ENCODE assay signal across 9 mouse cellular contexts in genomic region chr19:42017399-42018247, GRCm38 (mm10). TPM values are rescaled to one million over a fixed set of nuclear protein-coding genes. Genes with fewer than 3 reads are reported as not detected.
DNase-seq lines count a peak whose midpoint lies in the region; ATAC-seq and TF ChIP-seq lines count a peak whose summit lies in the region.
"Had no signal": no experiment of that assay in that cellular context is flagged by ENCODE, and none has a peak within 500 bp of the region (broad histone marks: within the 10 kb centered on the region; RNA-seq: fewer than 3 reads in every experiment).

No protein-coding gene starts in this region.

- H3K9me3 ChIP-seq in forebrain, embryonic 14.5 days (replicated peaks; ENCODE audit: control insufficient read depth, low read length): no peaks in the 10 kb centered on the region
- H3K9me3 ChIP-seq in forebrain, embryonic 13.5 days (replicated peaks): no peaks in the 10 kb centered on the region
- no peaks in the 10 kb centered on the region for H3K9me3 ChIP-seq in kidney, embryonic 15.5 days (replicated peaks)
- H3K9me3 ChIP-seq in limb, embryonic 13.5 days: no peaks in the 10 kb centered on the region
- H3K9me3 ChIP-seq in midbrain, postnatal 0 days (ENCODE audit: low read length): no peaks in the 10 kb centered on the region

- intact Hi-C loops in gastrocnemius, postnatal 36 days (cut with DNase I): no loop called here

- WGBS in forebrain, embryonic 14.5 days: 70% methylated on average over 8 of the region's 8 CpGs
- WGBS in forebrain, embryonic 13.5 days: 86% methylated on average over 8 of the region's 8 CpGs
- 52% methylated on average over 8 of the region's 8 CpGs for whole genome bisulfite sequencing in kidney, embryonic 15.5 days
- 69% methylated on average over 8 of the region's 8 CpGs for WGBS in limb, embryonic 13.5 days
- WGBS in midbrain, postnatal 0 days: 78% methylated on average over 8 of the region's 8 CpGs

- H3K4me3 ChIP-seq in forebrain, embryonic 14.5 days (ENCODE audit: low read depth, low read length): no peak overlapping the region
- no peak overlapping the region for H3K4me3 ChIP-seq in forebrain, embryonic 13.5 days
- no peak overlapping the region for H3K4me3 ChIP-seq in kidney, embryonic 15.5 days (replicated peaks)
- no peak overlapping the region for H3K4me3 ChIP-seq in limb, embryonic 13.5 days
- H3K4me3 ChIP-seq in midbrain, postnatal 0 days (ENCODE audit: low read depth, low read length): no peak overlapping the region

- no peak overlapping the region for H3K4me2 ChIP-seq in forebrain, embryonic 14.5 days (ENCODE audit: low read length)
- H3K4me2 ChIP-seq in forebrain, embryonic 13.5 days: no peak overlapping the region
- no peak overlapping the region for H3K4me2 ChIP-seq in kidney, embryonic 15.5 days
- H3K4me2 ChIP-seq in limb, embryonic 13.5 days (replicated peaks): no peak overlapping the region
- no peak overlapping the region for H3K4me2 ChIP-seq in midbrain, postnatal 0 days (ENCODE audit: low read depth, low read length, poor library complexity, severe bottlenecking)

- H3K9ac ChIP-seq in forebrain, embryonic 14.5 days (ENCODE audit: low read length): no peak overlapping the region
- H3K9ac ChIP-seq in forebrain, embryonic 13.5 days: no peak overlapping the region
- H3K9ac ChIP-seq in kidney, embryonic 15.5 days: no peak overlapping the region
- peak overlapping the region; percentile 39 for H3K9ac ChIP-seq in limb, embryonic 13.5 days
- H3K9ac ChIP-seq in midbrain, postnatal 0 days (replicated peaks; ENCODE audit: low read length, poor library complexity, severe bottlenecking): no peak overlapping the region

- peak overlapping the region; percentile 27; the same call in 1 of the 2 replicates for H3K27ac ChIP-seq in forebrain, embryonic 14.5 days (ENCODE audit: low read depth, low read length)
- H3K27ac ChIP-seq in forebrain, embryonic 13.5 days: no peak overlapping the region
- H3K27ac ChIP-seq in kidney, embryonic 15.5 days: peak overlapping the region; percentile 86
- H3K27ac ChIP-seq in limb, embryonic 13.5 days: peak overlapping the region; percentile 88
- H3K27ac ChIP-seq in midbrain, postnatal 0 days (ENCODE audit: low read depth, low read length): no peak overlapping the region

- no peak for ATAC-seq in forebrain, embryonic 14.5 days
- ATAC-seq in forebrain, embryonic 13.5 days: no peak
- no peak for ATAC-seq in kidney, embryonic 15.5 days (replicated peaks; ENCODE audit: low FRiP score)
- ATAC-seq in limb, embryonic 13.5 days (ENCODE audit: low FRiP score, low read depth): 0 out of 2 replicates have a peak, but pooled peaks have one; percentile 37
- ATAC-seq in midbrain, postnatal 0 days (ENCODE audit: low FRiP score): peak; percentile 27; the same call in 1 of the 2 replicates

- peak; percentile 39 for DNase-seq in forebrain, embryonic 14.5 days (ENCODE audit: low spot score)
- DNase-seq in cerebellum, adult 9-10 months: peak; percentile 98
- peak; percentile 57 to 71 for DNase-seq in gastrocnemius, postnatal 36 days
- peak; percentile 80 for DNase-seq in midbrain, postnatal 0 days (ENCODE audit: low spot score)
- DNase-seq in natural killer cell, adult 2 months (ENCODE audit: low spot score in 2 of 2): no peak

- no peak for TF ChIP-seq CTCF in midbrain, postnatal 0 days (IDR thresholded peaks at IDR 0.05)

- H3K4me1 ChIP-seq in forebrain, embryonic 14.5 days (ENCODE audit: control insufficient read depth, insufficient read depth, low read length): no peaks in the 10 kb centered on the region
- H3K4me1 ChIP-seq in forebrain, embryonic 13.5 days: no peaks in the 10 kb centered on the region
- H3K4me1 ChIP-seq in kidney, embryonic 15.5 days: peaks cover 72% of the 10 kb centered on the region
- H3K4me1 ChIP-seq in limb, embryonic 13.5 days: peaks cover 58% of the 10 kb centered on the region
- H3K4me1 ChIP-seq in midbrain, postnatal 0 days (ENCODE audit: insufficient read depth, low read length): no peaks in the 10 kb centered on the region

- no peaks in the 10 kb centered on the region for H3K27me3 ChIP-seq in forebrain, embryonic 14.5 days (replicated peaks; ENCODE audit: control insufficient read depth, insufficient read depth, low read length)
- no peaks in the 10 kb centered on the region for H3K27me3 ChIP-seq in forebrain, embryonic 13.5 days
- H3K27me3 ChIP-seq in kidney, embryonic 15.5 days: no peaks in the 10 kb centered on the region
- H3K27me3 ChIP-seq in limb, embryonic 13.5 days: no peaks in the 10 kb centered on the region
- no peaks in the 10 kb centered on the region for H3K27me3 ChIP-seq in midbrain, postnatal 0 days (ENCODE audit: insufficient read depth, low read length)

- no peaks in the 10 kb centered on the region for H3K36me3 ChIP-seq in forebrain, embryonic 14.5 days (ENCODE audit: control insufficient read depth, insufficient read depth, low read length)
- no peaks in the 10 kb centered on the region for H3K36me3 ChIP-seq in forebrain, embryonic 13.5 days (ENCODE audit: poor library complexity, severe bottlenecking)
- no peaks in the 10 kb centered on the region for H3K36me3 ChIP-seq in kidney, embryonic 15.5 days
- H3K36me3 ChIP-seq in limb, embryonic 13.5 days: no peaks in the 10 kb centered on the region
- H3K36me3 ChIP-seq in midbrain, postnatal 0 days (ENCODE audit: insufficient read depth, low read length): no peaks in the 10 kb centered on the region

RNA-seq across cellular contexts. Expression of gene Ankrd2, which starts 18.2 kb away (rescaled TPM):
- polyA plus RNA-seq in forebrain, embryonic 14.5 days (2014; fragmentation: Nextera tagmentation; extraction: Ambion mirVana): 0.47 TPM in 2 replicates
- 0.15 and 0.21 TPM in 2 replicates for polyA plus RNA-seq in forebrain, embryonic 13.5 days (2015; fragmentation: Nextera tagmentation; extraction: Ambion mirVana)
- 100 to 1,000 TPM; 121 to 331 TPM for total RNA-seq in gastrocnemius, postnatal 36 days (2021)
- polyA plus RNA-seq in kidney, embryonic 15.5 days (2015; fragmentation: Nextera tagmentation; extraction: Ambion mirVana): 0.35 TPM in 1 of 2 replicates, not detected in the other
- polyA plus RNA-seq in limb, embryonic 13.5 days (2015; fragmentation: Nextera tagmentation; extraction: Ambion mirVana): 0.22 and 0.57 TPM in 2 replicates
- total RNA-seq in midbrain, postnatal 0 days (2014; rRNA removed): 0.71 and 1.7 TPM in 2 replicates
- polyA plus RNA-seq in midbrain, postnatal 0 days (2015; fragmentation: Nextera tagmentation; extraction: Ambion mirVana): 0.81 and 2.4 TPM in 2 replicates
- polyA plus RNA-seq: large intestine, adult 2 months had no signal

RNA-seq across cellular contexts. Expression of gene Hoga1, which starts 27.8 kb away (rescaled TPM):
- polyA plus RNA-seq in forebrain, embryonic 14.5 days (2014; fragmentation: Nextera tagmentation; extraction: Ambion mirVana): 0.76 and 0.90 TPM in 2 replicates
- polyA plus RNA-seq in forebrain, embryonic 13.5 days (2015; fragmentation: Nextera tagmentation; extraction: Ambion mirVana): 0.79 and 1.1 TPM in 2 replicates
- total RNA-seq in gastrocnemius, postnatal 36 days (2021): 1 to 10 TPM; 2.9 to 3.7 TPM
- polyA plus RNA-seq in kidney, embryonic 15.5 days (2015; fragmentation: Nextera tagmentation; extraction: Ambion mirVana): 19.7 and 21.1 TPM in 2 replicates
- polyA plus RNA-seq in limb, embryonic 13.5 days (2015; fragmentation: Nextera tagmentation; extraction: Ambion mirVana): 1.6 and 1.7 TPM in 2 replicates
- 3.1 TPM in 2 replicates for total RNA-seq in midbrain, postnatal 0 days (2014; rRNA removed)
- polyA plus RNA-seq in midbrain, postnatal 0 days (2015; fragmentation: Nextera tagmentation; extraction: Ambion mirVana): 3.4 and 4.0 TPM in 2 replicates

RNA-seq across cellular contexts. Expression of gene 4933411K16Rik, which starts 34.4 kb away (rescaled TPM):
- not detected in 2 replicates for polyA plus RNA-seq in forebrain, embryonic 14.5 days (2014; fragmentation: Nextera tagmentation; extraction: Ambion mirVana)
- polyA plus RNA-seq in forebrain, embryonic 13.5 days (2015; fragmentation: Nextera tagmentation; extraction: Ambion mirVana): not detected in 2 replicates
- under 1 TPM; 0.30 to 0.38 TPM for total RNA-seq in gastrocnemius, postnatal 36 days (2021)
- polyA plus RNA-seq in kidney, embryonic 15.5 days (2015; fragmentation: Nextera tagmentation; extraction: Ambion mirVana): 0.54 and 0.62 TPM in 2 replicates
- polyA plus RNA-seq in limb, embryonic 13.5 days (2015; fragmentation: Nextera tagmentation; extraction: Ambion mirVana): 0.17 TPM in 1 of 2 replicates, not detected in the other
- 0.24 TPM in 1 of 2 replicates, not detected in the other for total RNA-seq in midbrain, postnatal 0 days (2014; rRNA removed)
- not detected in 2 replicates for polyA plus RNA-seq in midbrain, postnatal 0 days (2015; fragmentation: Nextera tagmentation; extraction: Ambion mirVana)

RNA-seq across cellular contexts. Expression of gene Ubtd1, which starts 36.1 kb away (rescaled TPM):
- polyA plus RNA-seq in forebrain, embryonic 14.5 days (2014; fragmentation: Nextera tagmentation; extraction: Ambion mirVana): 5.4 and 6.7 TPM in 2 replicates
- 5.7 and 5.8 TPM in 2 replicates for polyA plus RNA-seq in forebrain, embryonic 13.5 days (2015; fragmentation: Nextera tagmentation; extraction: Ambion mirVana)
- total RNA-seq in gastrocnemius, postnatal 36 days (2021): 10 to 100 TPM; 11.7 to 13.4 TPM
- polyA plus RNA-seq in kidney, embryonic 15.5 days (2015; fragmentation: Nextera tagmentation; extraction: Ambion mirVana): 29.0 and 32.3 TPM in 2 replicates
- 23.4 and 23.8 TPM in 2 replicates for polyA plus RNA-seq in limb, embryonic 13.5 days (2015; fragmentation: Nextera tagmentation; extraction: Ambion mirVana)
- total RNA-seq in midbrain, postnatal 0 days (2014; rRNA removed): 17.5 and 22.1 TPM in 2 replicates
- polyA plus RNA-seq in midbrain, postnatal 0 days (2015; fragmentation: Nextera tagmentation; extraction: Ambion mirVana): 12.2 and 12.8 TPM in 2 replicates

RNA-seq across cellular contexts. Expression of gene Mms19, which starts 36.7 kb away (rescaled TPM):
- polyA plus RNA-seq in forebrain, embryonic 14.5 days (2014; fragmentation: Nextera tagmentation; extraction: Ambion mirVana): 30.8 and 35.9 TPM in 2 replicates
- polyA plus RNA-seq in forebrain, embryonic 13.5 days (2015; fragmentation: Nextera tagmentation; extraction: Ambion mirVana): 32.6 and 35.2 TPM in 2 replicates
- 1 to 10 TPM; 6.6 to 7.7 TPM for total RNA-seq in gastrocnemius, postnatal 36 days (2021)
- polyA plus RNA-seq in kidney, embryonic 15.5 days (2015; fragmentation: Nextera tagmentation; extraction: Ambion mirVana): 40.6 and 45.6 TPM in 2 replicates
- polyA plus RNA-seq in limb, embryonic 13.5 days (2015; fragmentation: Nextera tagmentation; extraction: Ambion mirVana): 40.1 and 43.9 TPM in 2 replicates
- 45.7 and 62.5 TPM in 2 replicates for total RNA-seq in midbrain, postnatal 0 days (2014; rRNA removed)
- 26.1 TPM in 2 replicates for polyA plus RNA-seq in midbrain, postnatal 0 days (2015; fragmentation: Nextera tagmentation; extraction: Ambion mirVana)

Comparison
In these comparisons a context has a peak if more than half of its experiments do, and no peak if none do; other contexts are left out.
1. H3K27ac ChIP-seq: peak in forebrain, embryonic 14.5 days (single experiment), kidney, embryonic 15.5 days (single experiment) and limb, embryonic 13.5 days (single experiment); none in forebrain, embryonic 13.5 days (single experiment) and midbrain, postnatal 0 days (single experiment).
2. ATAC-seq: peak in limb, embryonic 13.5 days (single experiment) and midbrain, postnatal 0 days (single experiment); none in forebrain, embryonic 14.5 days (single experiment), forebrain, embryonic 13.5 days (single experiment) and kidney, embryonic 15.5 days (single experiment).
3. DNase-seq: peak in forebrain, embryonic 14.5 days (single experiment), cerebellum, adult 9-10 months (single experiment), gastrocnemius, postnatal 36 days (2 of 2) and midbrain, postnatal 0 days (single experiment); none in natural killer cell, adult 2 months (0 of 2).